Mouse (Mus musculus): ENCODE data around the gene Gm47985.

Gene Gm47985

GRCm38 (mm10) chr1:151223377-151223776, 41.0 kb downstream of the Gm47985 start:
- DNase-seq, result no peak

- no peak for DNase-seq
These were observed 42.2 kb downstream of the Gm47985 start for GRCm38 (mm10) chr1:151224536-151224935.

- DNase-seq, result no peak
These were observed 45.2 kb downstream of the Gm47985 start for GRCm38 (mm10) chr1:151227506-151227905.

- DNase-seq, result no peak
These were observed 46.1 kb downstream of the Gm47985 start for GRCm38 (mm10) chr1:151228320-151228989.

- no peak for DNase-seq
These were observed 50.0 kb downstream of the Gm47985 start for GRCm38 (mm10) chr1:151232346-151232745.

GRCm38 (mm10) chr1:151233756-151234155, 51.4 kb downstream of the Gm47985 start:
- no peak for DNase-seq

Data from kidney, postnatal 14 days (tissue).